Mouse (Mus musculus) midbrain, embryonic 11.5 days (tissue): ENCODE results near the gene Prkar1b. TPM values are rescaled to one million over a fixed set of nuclear protein-coding genes. Genes with fewer than 3 reads are reported as not detected.

ENCODE experiments used
- ATAC-seq: fragments of 200-750 bp; cut with Nextera tagmentation; 2 replicates; pipeline ENCODE4 v1.8.0; 2017; ENCODE audit warnings: moderate TSS enrichment, moderate library complexity; ENCODE audit not compliant: low FRiP score
- DNase-seq: peaks from one replicate; pipeline ENCODE4 v3.0.0; 2015; ENCODE audit warnings: low spot score; ENCODE audit errors: missing footprints
- H3K27ac ChIP-seq: fragments of 300-500 bp; sonication (generic); 2 replicates; pipeline ENCODE4 v1.5.1; 2014; ENCODE audit warnings: low read depth, low read length
- H3K27me3 ChIP-seq: fragments of 300-500 bp; sonication (generic); 2 replicates; pipeline ENCODE4 v1.6.1; 2014; ENCODE audit warnings: mild to moderate bottlenecking, low read length, moderate library complexity, mixed read lengths; ENCODE audit not compliant: control insufficient read depth, insufficient read depth
- H3K36me3 ChIP-seq: fragments of 300-500 bp; sonication (generic); 2 replicates; pipeline ENCODE4 v1.6.1; 2014; ENCODE audit warnings: mild to moderate bottlenecking, low read length, moderate library complexity, mixed read lengths; ENCODE audit not compliant: control insufficient read depth, insufficient read depth
- H3K4me1 ChIP-seq: fragments of 300-500 bp; sonication (generic); 2 replicates; pipeline ENCODE4 v1.6.1; 2014; ENCODE audit warnings: low read length; ENCODE audit not compliant: control insufficient read depth, insufficient read depth
- H3K4me2 ChIP-seq: fragments of 300-500 bp; sonication (generic); 2 replicates; pipeline ENCODE4 v1.6.1; 2014; ENCODE audit warnings: mild to moderate bottlenecking, moderate library complexity
- H3K4me3 ChIP-seq: fragments of 300-500 bp; sonication (generic); 2 replicates; pipeline ENCODE4 v1.5.1; 2014; ENCODE audit warnings: low read depth, low read length
- H3K9ac ChIP-seq: fragments of 300-500 bp; sonication (generic); 2 replicates; pipeline ENCODE4 v1.6.1; 2014; ENCODE audit warnings: low read length
- H3K9me3 ChIP-seq: fragments of 300-500 bp; sonication (generic); 2 replicates; pipeline ENCODE4 v1.6.1; 2016; ENCODE audit warnings: low read length; ENCODE audit not compliant: control insufficient read depth
- WGBS: fragments of 180-500 bp; shearing (Covaris S2); extraction: QIAGEN DNeasy Blood & Tissue Kit; methylation state at CpG from one replicate; pipeline ENCODE4 v1.1.7; 2014; 5-methylcytosine and 5-hydroxymethylcytosine counted together
- polyA plus RNA-seq: library from polyadenylated mRNA; unstranded; fragments of >200 nt; fragmentation: Nextera tagmentation; extraction: Ambion mirVana; gene quantifications from 2 replicates; pipeline ENCODE4 v1.2.1, GENCODE M21; 2014

The Prkar1b gene
- polyA plus RNA-seq, 1 experiment from 2014 or later = 20.2 TPM

DNA sequence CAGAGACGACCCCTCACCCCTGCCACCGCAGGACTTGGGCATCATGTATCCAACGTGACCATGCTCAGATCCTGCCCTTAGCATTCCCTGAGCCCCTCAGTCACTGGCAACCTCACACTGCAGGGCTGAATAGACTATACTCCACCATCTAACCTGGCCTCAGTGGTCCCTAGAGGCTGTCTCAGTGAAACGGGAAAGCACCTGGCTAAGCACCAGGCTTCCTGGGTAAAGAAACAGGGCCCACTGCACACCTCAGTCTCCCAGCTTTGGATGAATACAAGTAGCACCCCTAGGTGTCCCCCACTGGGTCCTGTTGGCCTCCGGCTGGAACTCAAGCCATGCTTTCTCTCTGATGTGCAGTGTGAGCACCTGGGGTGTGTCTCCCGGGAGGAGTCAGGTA is 176.3 kb downstream of the Prkar1b start:
- no peaks in the 10 kb centered on the region for H3K36me3 ChIP-seq
- H3K27me3 ChIP-seq = no peaks in the 10 kb centered on the region
- H3K27ac ChIP-seq = no peak overlapping the region
- WGBS = 84% methylated on average over 6 of the region's 6 CpGs
- DNase-seq (no peak), ATAC-seq (no peak)
- H3K9me3 ChIP-seq = no peaks in the 10 kb centered on the region
- no peaks in the 10 kb centered on the region for H3K4me1 ChIP-seq
- H3K9ac ChIP-seq = no peak overlapping the region
- H3K4me2 ChIP-seq = no peak overlapping the region
- H3K4me3 ChIP-seq = no peak overlapping the region

DNA sequence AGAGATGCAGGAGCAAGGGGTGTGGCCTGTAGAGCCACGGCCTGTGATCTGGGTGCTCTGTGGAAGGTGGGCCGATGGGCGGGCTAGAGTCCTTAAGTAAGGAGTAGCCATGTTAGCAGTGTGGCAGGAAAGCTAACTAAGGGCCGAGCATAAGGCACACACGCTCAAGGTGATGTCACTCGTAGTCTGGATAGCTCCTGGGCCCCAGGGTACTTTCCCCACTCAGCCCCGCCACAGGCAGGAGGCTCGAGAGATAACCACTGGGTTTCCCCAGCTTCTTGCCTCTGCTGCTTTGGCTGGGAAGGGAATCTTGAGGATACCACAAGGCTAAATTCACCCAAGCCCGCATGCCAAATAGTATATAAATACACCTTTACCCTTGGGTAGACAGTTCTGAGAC is 178.4 kb downstream of the Prkar1b start:
- DNase-seq = no peak
- Histone ChIP-seq H3K9me3 (no peaks in the 10 kb centered on the region), H3K4me2 (no peak overlapping the region), H3K27me3 (no peaks in the 10 kb centered on the region), H3K4me3 (no peak overlapping the region), H3K9ac (no peak overlapping the region), H3K36me3 (no peaks in the 10 kb centered on the region), H3K4me1 (no peaks in the 10 kb centered on the region), H3K27ac (no peak overlapping the region)
- WGBS = 81% methylated on average over 9 of the region's 9 CpGs
- no peak for ATAC-seq

DNA sequence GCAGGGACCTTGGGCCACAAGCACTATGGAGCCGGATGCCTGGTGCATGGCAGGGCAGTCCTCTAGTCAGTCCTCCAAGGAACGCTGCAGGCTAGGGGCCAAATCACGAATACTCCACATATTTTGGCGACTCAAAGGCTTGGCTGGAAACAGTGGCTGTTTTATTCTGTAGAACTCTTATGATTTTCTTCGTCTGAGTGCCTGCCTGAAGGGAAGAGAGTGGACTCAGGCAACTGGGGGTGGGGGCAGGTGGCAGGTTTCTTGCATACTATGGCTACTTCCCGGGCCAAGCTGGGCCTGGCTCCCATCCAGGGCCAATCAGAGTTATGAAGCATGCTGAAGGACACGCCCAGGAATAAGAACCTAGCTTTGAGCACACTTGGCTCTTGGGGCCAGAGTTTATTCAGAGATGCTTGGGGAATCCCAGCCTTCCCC is 179.7 kb downstream of the Prkar1b start:
- WGBS = 77% methylated on average over 7 of the region's 7 CpGs
- H3K4me1 ChIP-seq = no peaks in the 10 kb centered on the region
- H3K4me2 ChIP-seq = no peak overlapping the region
- DNase-seq = no peak
- no peaks in the 10 kb centered on the region for H3K9me3 ChIP-seq
- no peak overlapping the region for H3K9ac ChIP-seq
- H3K36me3 ChIP-seq = no peaks in the 10 kb centered on the region
- no peak for ATAC-seq
- no peak overlapping the region for H3K4me3 ChIP-seq
- H3K27me3 ChIP-seq = no peaks in the 10 kb centered on the region
- no peak overlapping the region for H3K27ac ChIP-seq

Other genes starting within 250 kb of the Prkar1b start
- gene Pdgfa, start 152.6 kb downstream of the Prkar1b start, polyA plus RNA-seq = 3.3 and 3.9 TPM in 2 replicates
- 5.2 and 5.3 TPM in 2 replicates for gene Dnaaf5, start 222 bp upstream of the Prkar1b start, polyA plus RNA-seq
- gene Sun1, start 50.6 kb upstream of the Prkar1b start, polyA plus RNA-seq = 41.9 and 44.6 TPM in 2 replicates
- gene Get4, start 102.3 kb upstream of the Prkar1b start, polyA plus RNA-seq = 118 and 123 TPM in 2 replicates
- 2.4 TPM in 2 replicates for gene Adap1, start 175.6 kb upstream of the Prkar1b start, polyA plus RNA-seq
- 124 and 133 TPM in 2 replicates for gene Cox19, start 201.4 kb upstream of the Prkar1b start, polyA plus RNA-seq
- not detected in 2 replicates for gene Cyp2w1, start 202.6 kb upstream of the Prkar1b start, polyA plus RNA-seq
- 1.5 and 2.7 TPM in 2 replicates for gene Gpr146, start 227.7 kb upstream of the Prkar1b start, polyA plus RNA-seq